In the genomic region with DNA sequence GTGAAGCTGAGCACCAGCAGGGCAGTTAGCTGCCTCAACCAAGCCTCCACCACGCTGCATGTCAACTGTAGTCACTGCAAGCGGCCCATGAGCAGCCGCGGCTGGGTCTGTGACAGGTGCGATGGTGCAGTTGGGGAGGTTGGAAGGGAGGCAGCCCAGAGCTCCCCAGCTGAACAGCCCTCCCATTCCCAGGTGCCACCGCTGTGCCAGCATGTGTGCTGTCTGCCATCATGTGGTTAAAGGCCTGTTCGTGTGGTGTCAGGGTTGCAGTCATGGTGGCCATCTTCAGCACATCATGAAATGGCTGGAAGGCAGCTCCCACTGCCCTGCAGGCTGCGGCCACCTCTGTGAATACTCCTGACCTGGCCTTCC, we compare ENCODE assay signal across 8 mouse cellular contexts. TPM values are rescaled to one million over a fixed set of nuclear protein-coding genes. Genes with fewer than 3 reads are reported as not detected.
DNase-seq lines count a peak whose midpoint lies in the region; ATAC-seq lines count a peak whose summit lies in the region.

No protein-coding gene starts in this region.

- H3K4me2 ChIP-seq in liver, embryonic 12.5 days = peak overlapping the region; percentile 89
- peak overlapping the region; percentile 75 for H3K4me2 ChIP-seq in stomach, embryonic 15.5 days

- H3K4me3 ChIP-seq in megakaryocyte, embryonic 14.5 days (replicated peaks) = peak overlapping the region; percentile 93
- peak overlapping the region; percentile 70 for H3K4me3 ChIP-seq in liver, embryonic 12.5 days
- peak overlapping the region; percentile 61 for H3K4me3 ChIP-seq in stomach, embryonic 15.5 days (replicated peaks)

- peaks cover 67% of the 10 kb centered on the region for H3K36me3 ChIP-seq in megakaryocyte, embryonic 14.5 days (replicated peaks; ENCODE audit: low read length)
- peaks cover 57% of the 10 kb centered on the region for H3K36me3 ChIP-seq in liver, embryonic 12.5 days
- H3K36me3 ChIP-seq in stomach, embryonic 15.5 days = peaks cover 19% of the 10 kb centered on the region

- peak overlapping the region; percentile 83 for H3K27ac ChIP-seq in liver, embryonic 12.5 days
- H3K27ac ChIP-seq in stomach, embryonic 15.5 days = peak overlapping the region; percentile 91; the same call in 1 of the 2 replicates

- no peaks in the 10 kb centered on the region for H3K9me3 ChIP-seq in megakaryocyte, embryonic 14.5 days
- H3K9me3 ChIP-seq in liver, embryonic 12.5 days (replicated peaks) = no peaks in the 10 kb centered on the region
- H3K9me3 ChIP-seq in stomach, embryonic 15.5 days = no peaks in the 10 kb centered on the region

- ATAC-seq in megakaryocyte, adult 5-6 weeks (ENCODE audit: poor library complexity, severe bottlenecking) = no peak
- ATAC-seq in liver, embryonic 12.5 days = no peak
- ATAC-seq in stomach, embryonic 15.5 days (ENCODE audit: insufficient read depth, low FRiP score, low read depth) = no peak

- 71% methylated on average over 8 of the region's 8 CpGs for WGBS in liver, embryonic 12.5 days (ENCODE audit: insufficient replicate concordance)
- 84% methylated on average over 8 of the region's 8 CpGs for WGBS in stomach, embryonic 15.5 days

- peak overlapping the region; percentile 79 for H3K9ac ChIP-seq in liver, embryonic 12.5 days
- 0 out of 2 replicates have a peak overlapping the region, but pooled peaks have one; percentile 14 for H3K9ac ChIP-seq in stomach, embryonic 15.5 days

- H3K4me1 ChIP-seq in megakaryocyte, embryonic 14.5 days = peaks cover 86% of the 10 kb centered on the region
- peaks cover 73% of the 10 kb centered on the region for H3K4me1 ChIP-seq in liver, embryonic 12.5 days
- H3K4me1 ChIP-seq in stomach, embryonic 15.5 days = peaks cover 59% of the 10 kb centered on the region

- peak; percentile 70 for DNase-seq in cerebellum, adult 11-12 months
- no peak for DNase-seq in cerebellum, postnatal 14 days
- DNase-seq in right cerebral cortex, postnatal 4 days = no peak
- DNase-seq in right cerebral cortex, postnatal 14 days = no peak

- H3K27me3 ChIP-seq in megakaryocyte, embryonic 14.5 days (replicated peaks) = no peaks in the 10 kb centered on the region
- no peaks in the 10 kb centered on the region for H3K27me3 ChIP-seq in liver, embryonic 12.5 days (replicated peaks)
- no peaks in the 10 kb centered on the region for H3K27me3 ChIP-seq in stomach, embryonic 15.5 days (replicated peaks)

RNA-seq across cellular contexts. Expression of gene Jmjd8, which starts 0.5 kb away (rescaled TPM):
- 2.4 and 7.8 TPM in 2 replicates for polyA plus RNA-seq in megakaryocyte, embryonic 14.5 days (2012; ENCODE audit: insufficient read depth, low replicate concordance)
- total RNA-seq in megakaryocyte, adult 5-6 weeks (2015) = 6.0 and 7.7 TPM in 2 replicates
- 10.6 and 14.4 TPM in 2 replicates for total RNA-seq in megakaryocyte, adult 5-6 weeks (2017)
- 26.6 and 26.8 TPM in 2 replicates for polyA plus RNA-seq in liver, embryonic 12.5 days (2016; fragmentation: Nextera tagmentation; extraction: Ambion mirVana)
- 50.5 and 54.6 TPM in 2 replicates for polyA plus RNA-seq in stomach, embryonic 15.5 days (2015; fragmentation: Nextera tagmentation; extraction: Ambion mirVana)

RNA-seq across cellular contexts. Expression of gene Wdr24, which starts 4.8 kb away (rescaled TPM):
- polyA plus RNA-seq in megakaryocyte, embryonic 14.5 days (2012; ENCODE audit: insufficient read depth, low replicate concordance) = 6.4 and 8.2 TPM in 2 replicates
- 4.6 and 6.9 TPM in 2 replicates for total RNA-seq in megakaryocyte, adult 5-6 weeks (2015)
- 12.3 and 15.1 TPM in 2 replicates for total RNA-seq in megakaryocyte, adult 5-6 weeks (2017)
- 17.7 and 18.7 TPM in 2 replicates for polyA plus RNA-seq in liver, embryonic 12.5 days (2016; fragmentation: Nextera tagmentation; extraction: Ambion mirVana)
- polyA plus RNA-seq in stomach, embryonic 15.5 days (2015; fragmentation: Nextera tagmentation; extraction: Ambion mirVana) = 24.3 and 25.5 TPM in 2 replicates

RNA-seq across cellular contexts. Expression of gene Stub1, which starts 5.0 kb away (rescaled TPM):
- 34.5 and 115 TPM in 2 replicates for polyA plus RNA-seq in megakaryocyte, embryonic 14.5 days (2012; ENCODE audit: insufficient read depth, low replicate concordance)
- total RNA-seq in megakaryocyte, adult 5-6 weeks (2015) = 48.4 and 54.7 TPM in 2 replicates
- total RNA-seq in megakaryocyte, adult 5-6 weeks (2017) = 62.6 and 67.6 TPM in 2 replicates
- polyA plus RNA-seq in liver, embryonic 12.5 days (2016; fragmentation: Nextera tagmentation; extraction: Ambion mirVana) = 150 and 156 TPM in 2 replicates
- polyA plus RNA-seq in stomach, embryonic 15.5 days (2015; fragmentation: Nextera tagmentation; extraction: Ambion mirVana) = 312 and 319 TPM in 2 replicates

RNA-seq across cellular contexts. Expression of gene Rhbdl1, which starts 8.9 kb away (rescaled TPM):
- polyA plus RNA-seq in megakaryocyte, embryonic 14.5 days (2012; ENCODE audit: insufficient read depth, low replicate concordance) = 2.9 and 3.8 TPM in 2 replicates
- total RNA-seq in megakaryocyte, adult 5-6 weeks (2015) = 0.98 and 1.4 TPM in 2 replicates
- total RNA-seq in megakaryocyte, adult 5-6 weeks (2017) = 0.55 and 0.69 TPM in 2 replicates
- polyA plus RNA-seq in liver, embryonic 12.5 days (2016; fragmentation: Nextera tagmentation; extraction: Ambion mirVana) = 0.80 and 0.89 TPM in 2 replicates
- polyA plus RNA-seq in stomach, embryonic 15.5 days (2015; fragmentation: Nextera tagmentation; extraction: Ambion mirVana) = 1.6 and 2.4 TPM in 2 replicates

RNA-seq across cellular contexts. Expression of gene Gm20683, which starts 13.4 kb away (rescaled TPM):
- 3.0 and 5.2 TPM in 2 replicates for polyA plus RNA-seq in megakaryocyte, embryonic 14.5 days (2012; ENCODE audit: insufficient read depth, low replicate concordance)
- 0.07 TPM in 1 of 2 replicates, not detected in the other for total RNA-seq in megakaryocyte, adult 5-6 weeks (2015)
- total RNA-seq in megakaryocyte, adult 5-6 weeks (2017) = 0.33 TPM in 1 of 2 replicates, not detected in the other
- polyA plus RNA-seq in liver, embryonic 12.5 days (2016; fragmentation: Nextera tagmentation; extraction: Ambion mirVana) = 0.43 and 0.64 TPM in 2 replicates
- polyA plus RNA-seq in stomach, embryonic 15.5 days (2015; fragmentation: Nextera tagmentation; extraction: Ambion mirVana) = 1.6 and 2.7 TPM in 2 replicates
